Mouse (Mus musculus): Measurements from ENCODE around the gene Ankrd39.

Gene Ankrd39

GRCm38 (mm10) chr1:36546888-36547471 is at the start of gene Ankrd39:
Gene Ankrd39, minus strand, starts transcription at chr1:36547445.
- peak; percentile 96 to 97 for DNase-seq (ENCODE audit: low spot score in 2 of 2)

- DNase-seq (ENCODE audit: low spot score in 2 of 2): no peak
Observed at GRCm38 (mm10) chr1:36596114-36596513, 48.9 kb upstream of the Ankrd39 start.

GRCm38 (mm10) chr1:36595167-36595931 is 48.1 kb upstream of the Ankrd39 start:
- DNase-seq (ENCODE audit: low spot score in 2 of 2): no peak

- DNase-seq (ENCODE audit: low spot score in 2 of 2): no peak
Observed at GRCm38 (mm10) chr1:36593099-36593498, 45.9 kb upstream of the Ankrd39 start.

GRCm38 (mm10) chr1:36591408-36591807 is 44.2 kb upstream of the Ankrd39 start:
- no peak for DNase-seq (ENCODE audit: low spot score in 2 of 2)

- no peak for DNase-seq (ENCODE audit: low spot score in 2 of 2)
Observed at GRCm38 (mm10) chr1:36590664-36591063, 43.4 kb upstream of the Ankrd39 start.

- no peak for DNase-seq (ENCODE audit: low spot score in 2 of 2)
Observed at GRCm38 (mm10) chr1:36589486-36589885, 42.2 kb upstream of the Ankrd39 start.

GRCm38 (mm10) chr1:36588476-36589450 is 41.5 kb upstream of the Ankrd39 start:
- DNase-seq (ENCODE audit: low spot score in 2 of 2): no peak

GRCm38 (mm10) chr1:36587860-36588259 is 40.6 kb upstream of the Ankrd39 start:
- no peak for DNase-seq (ENCODE audit: low spot score in 2 of 2)

- no peak for DNase-seq (ENCODE audit: low spot score in 2 of 2)
Observed at GRCm38 (mm10) chr1:36586288-36586687, 39.0 kb upstream of the Ankrd39 start.

GRCm38 (mm10) chr1:36583408-36584116 is 36.3 kb upstream of the Ankrd39 start:
- no peak for DNase-seq (ENCODE audit: low spot score in 2 of 2)

GRCm38 (mm10) chr1:36582211-36582610 is 35.0 kb upstream of the Ankrd39 start:
- no peak for DNase-seq (ENCODE audit: low spot score in 2 of 2)

GRCm38 (mm10) chr1:36581260-36581659 is 34.0 kb upstream of the Ankrd39 start:
- DNase-seq (ENCODE audit: low spot score in 2 of 2): no peak

GRCm38 (mm10) chr1:36580384-36581207 is 33.4 kb upstream of the Ankrd39 start:
- DNase-seq (ENCODE audit: low spot score in 2 of 2): peak; percentile 55 to 66

- no peak for DNase-seq (ENCODE audit: low spot score in 2 of 2)
Observed at GRCm38 (mm10) chr1:36579974-36580383, 32.7 kb upstream of the Ankrd39 start.

- no peak for DNase-seq (ENCODE audit: low spot score in 2 of 2)
Observed at GRCm38 (mm10) chr1:36576991-36577675, 29.9 kb upstream of the Ankrd39 start.

- no peak for DNase-seq (ENCODE audit: low spot score in 2 of 2)
Observed at GRCm38 (mm10) chr1:36575347-36575746, 28.1 kb upstream of the Ankrd39 start.

GRCm38 (mm10) chr1:36574196-36574955 is 27.1 kb upstream of the Ankrd39 start:
- no peak for DNase-seq (ENCODE audit: low spot score in 2 of 2)

- DNase-seq (ENCODE audit: low spot score in 2 of 2): no peak
Observed at GRCm38 (mm10) chr1:36573524-36573923, 26.3 kb upstream of the Ankrd39 start.
